Mouse (Mus musculus) bone marrow, adult 2 months (tissue): ENCODE measurements at regions not wholly inside any gene's neighbourhood (a gene's known extent, or its start where the extent isn't known, plus 50 kb on each side); places are given as distances from the start of the nearest gene placed in this dataset.

Source experiments
- CTCF ChIP-seq: fragments of 200-500 bp; IDR thresholded peaks from 2 replicates; pipeline ENCODE4 v1.5.1; 2011; ENCODE audit warnings: low read length, control low read depth; ENCODE audit not compliant: control insufficient read depth, insufficient read depth
- POLR2A ChIP-seq: fragments of 200-500 bp; IDR thresholded peaks from 2 replicates; pipeline ENCODE4 v1.6.1; 2011; ENCODE audit warnings: low read depth, mild to moderate bottlenecking, control low read depth, low read length, borderline replicate concordance; ENCODE audit not compliant: control insufficient read depth

- TF ChIP-seq POLR2A (no peak), CTCF (no peak)
Measured at GRCm38 (mm10) chr15:42894611-42895010, 2760.4 kb downstream of the 9330182O14Rik start.
